Mouse (Mus musculus): ENCODE measurements around the gene Jade1.

DNA sequence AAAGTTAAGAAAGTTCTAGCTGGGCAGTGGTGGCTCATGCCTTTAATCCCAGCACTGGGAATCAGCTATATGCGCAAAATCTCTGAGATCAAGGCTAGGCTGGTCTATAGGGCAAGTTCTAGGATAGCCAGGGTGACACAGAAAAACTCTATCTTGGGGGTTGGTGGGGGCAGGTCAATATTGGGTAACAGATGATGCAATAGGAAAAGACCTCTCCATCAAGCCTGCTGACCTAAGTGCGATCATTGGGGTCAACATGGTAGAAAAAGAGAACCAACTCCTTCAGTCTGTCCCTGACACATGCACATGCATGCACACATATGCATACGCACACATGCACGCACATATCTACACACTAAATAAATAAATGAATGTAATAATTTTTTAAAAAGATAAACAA, 32.1 kb upstream of the Jade1 start:
- TF ChIP-seq CTCF (IDR thresholded peaks at IDR 0.05; ENCODE audit: low read depth) (no peak), EP300 (IDR thresholded peaks at IDR 0.05; ENCODE audit: low read depth) (no peak)

Measured in heart, postnatal 0 days (tissue).